Mouse (Mus musculus) spleen, adult 2 months (tissue): ENCODE measurements around the gene Serpina1f.

Experiments
- CTCF ChIP-seq: fragments of 200-500 bp; IDR thresholded peaks from 2 replicates; pipeline ENCODE4 v1.5.1; 2011; ENCODE audit warnings: mild to moderate bottlenecking, inconsistent platforms; ENCODE audit not compliant: insufficient read depth, insufficient read length, insufficient replicate concordance; ENCODE audit errors: extremely low read depth
- POLR2A ChIP-seq: fragments of 200-500 bp; IDR thresholded peaks from 2 replicates; pipeline ENCODE4 v1.6.1; 2011; ENCODE audit warnings: low read depth, low read length, inconsistent platforms

DNA sequence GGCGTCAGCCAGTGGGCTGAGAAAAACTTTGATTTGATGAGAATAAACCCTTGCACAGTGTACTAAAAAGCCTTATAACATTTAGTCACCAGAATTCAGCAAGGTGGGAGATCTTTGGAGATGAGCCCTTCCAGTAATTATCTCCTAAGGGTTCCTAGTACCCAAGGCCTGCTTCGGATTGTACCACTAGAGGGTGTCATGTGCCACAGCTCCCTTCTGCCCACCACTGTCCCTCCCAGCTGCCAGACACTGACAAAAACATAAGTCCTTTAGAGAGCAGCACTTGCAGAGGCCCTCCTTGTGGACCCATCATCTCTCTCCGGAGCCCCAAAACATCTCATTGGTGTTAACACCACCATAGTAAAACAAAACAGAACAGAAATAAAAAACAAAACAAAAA is 16.2 kb upstream of the Serpina1f start:
- no peak for TF ChIP-seq POLR2A
- no peak for TF ChIP-seq CTCF
